Mouse (Mus musculus): ENCODE data around the gene Mphosph9.

DNA sequence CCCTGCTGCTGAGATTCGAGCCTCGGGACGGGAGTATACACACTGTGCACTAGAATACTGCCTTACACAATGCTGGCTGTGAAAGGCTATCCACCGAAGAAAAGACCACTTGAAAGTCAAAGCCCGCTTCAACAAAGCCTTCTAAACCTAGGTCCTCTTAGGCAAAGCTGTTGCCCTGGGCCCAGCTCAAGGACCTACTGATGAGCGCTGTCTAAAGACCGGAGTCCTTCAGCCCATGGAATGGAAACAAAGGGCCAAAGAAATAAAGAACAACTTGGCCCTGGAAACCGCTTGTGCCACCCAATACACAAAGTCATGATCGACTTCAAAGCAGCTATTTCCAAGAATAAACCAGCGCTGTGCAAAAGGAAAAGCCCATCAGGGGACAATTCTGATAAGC is 18.6 kb downstream of the Mphosph9 start:
- TF ChIP-seq CTCF (IDR thresholded peaks at IDR 0.05; ENCODE audit: control insufficient read depth, insufficient read depth, low read length): no peak
- TF ChIP-seq POLR2A (IDR thresholded peaks at IDR 0.05; ENCODE audit: borderline replicate concordance, control insufficient read depth, low read depth, low read length): no peak

Measured in bone marrow, adult 2 months (tissue).